ENCODE assay signal across 13 mouse cellular contexts in the genomic region with DNA sequence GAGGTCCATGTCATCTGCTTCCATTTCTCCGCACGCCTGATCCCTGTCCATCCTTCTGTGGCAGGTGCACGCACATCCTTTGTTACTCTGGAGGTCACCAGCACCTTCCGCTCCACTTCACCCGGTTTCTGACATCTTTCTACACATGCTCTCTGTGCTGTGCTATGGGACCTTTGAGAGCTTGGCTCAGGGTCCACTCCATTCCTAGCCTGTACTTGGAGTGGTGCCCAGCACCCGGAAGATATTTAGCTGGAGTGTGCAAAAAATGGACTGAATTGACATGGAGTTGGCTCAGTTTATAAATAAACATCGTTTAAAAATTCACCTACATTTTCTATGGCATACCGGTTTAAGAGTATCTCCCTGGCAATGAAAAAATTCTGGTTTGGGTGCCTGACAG.
DNase-seq lines count a peak whose midpoint lies in the region; ATAC-seq lines count a peak whose summit lies in the region.
"Had no signal": no experiment of that assay in that cellular context is flagged by ENCODE, and none has a peak within 500 bp of the region (broad histone marks: within the 10 kb centered on the region; RNA-seq: fewer than 3 reads in every experiment).

No protein-coding gene starts in this region.

- no peaks in the 10 kb centered on the region for H3K9me3 ChIP-seq in heart, embryonic 16.5 days (replicated peaks; ENCODE audit: control insufficient read depth, low read length)
- H3K9me3 ChIP-seq in heart, embryonic 12.5 days (replicated peaks) = no peaks in the 10 kb centered on the region
- no peaks in the 10 kb centered on the region for H3K9me3 ChIP-seq in forebrain, embryonic 12.5 days
- H3K9me3 ChIP-seq: hindbrain, embryonic 13.5 days; liver, embryonic 15.5 days; midbrain, embryonic 12.5 days had no signal

- 0 out of 2 replicates have a peak, but pooled peaks have one; percentile 39 for ATAC-seq in heart, embryonic 16.5 days (replicated peaks; ENCODE audit: extremely low read depth, insufficient read depth, low FRiP score)
- no peak for ATAC-seq in heart, embryonic 12.5 days (ENCODE audit: insufficient number of reproducible peaks, low FRiP score)
- no peak for ATAC-seq in forebrain, embryonic 12.5 days (ENCODE audit: low FRiP score)
- ATAC-seq: forebrain, embryonic 14.5 days had no signal

- WGBS in heart, embryonic 16.5 days = 43% methylated on average over 8 of the region's 8 CpGs
- 80% methylated on average over 8 of the region's 8 CpGs for WGBS in heart, embryonic 12.5 days
- WGBS in forebrain, embryonic 12.5 days = 89% methylated on average over 8 of the region's 8 CpGs

- no peaks in the 10 kb centered on the region for H3K36me3 ChIP-seq in heart, embryonic 16.5 days (ENCODE audit: control insufficient read depth, insufficient read depth)
- no peaks in the 10 kb centered on the region for H3K36me3 ChIP-seq in heart, embryonic 12.5 days
- no peaks in the 10 kb centered on the region for H3K36me3 ChIP-seq in forebrain, embryonic 12.5 days (replicated peaks)
- H3K36me3 ChIP-seq: hindbrain, embryonic 13.5 days; liver, embryonic 15.5 days; midbrain, embryonic 12.5 days had no signal

- peaks cover 24% of the 10 kb centered on the region for H3K4me1 ChIP-seq in heart, embryonic 16.5 days (ENCODE audit: control insufficient read depth, insufficient read depth, low read length)
- peaks cover 32% of the 10 kb centered on the region for H3K4me1 ChIP-seq in heart, embryonic 12.5 days (replicated peaks)
- H3K4me1 ChIP-seq in forebrain, embryonic 12.5 days = no peaks in the 10 kb centered on the region

- H3K4me3 ChIP-seq in heart, embryonic 16.5 days (ENCODE audit: low read length) = no peak overlapping the region
- H3K4me3 ChIP-seq in heart, embryonic 12.5 days = no peak overlapping the region
- no peak overlapping the region for H3K4me3 ChIP-seq in forebrain, embryonic 12.5 days (replicated peaks)
- H3K4me3 ChIP-seq: hindbrain, embryonic 13.5 days; liver, embryonic 15.5 days; midbrain, embryonic 12.5 days had no signal

- H3K9ac ChIP-seq in heart, embryonic 16.5 days (ENCODE audit: low read length) = 0 out of 2 replicates have a peak overlapping the region, but pooled peaks have one; percentile 7
- H3K9ac ChIP-seq in heart, embryonic 12.5 days = no peak overlapping the region
- no peak overlapping the region for H3K9ac ChIP-seq in forebrain, embryonic 12.5 days
- H3K9ac ChIP-seq: hindbrain, embryonic 13.5 days; liver, embryonic 15.5 days; midbrain, embryonic 12.5 days had no signal

- DNase-seq in adrenal gland, postnatal 14 days = peak; percentile 28
- no peak for DNase-seq in adrenal gland, postnatal 4 days (ENCODE audit: low spot score in 2 of 2)
- peak; percentile 60 for DNase-seq in Muller cell, postnatal 12 days (ENCODE audit: inconsistent ontology term)
- DNase-seq in kidney, postnatal 25 days = peak; percentile 86 to 88
- no peak for DNase-seq in urinary bladder, postnatal 36 days (ENCODE audit: low spot score in 2 of 2)
- DNase-seq: gastrocnemius, postnatal 36 days had no signal

- H3K27ac ChIP-seq in heart, embryonic 16.5 days (ENCODE audit: low read length) = peak overlapping the region; percentile 44
- no peak overlapping the region for H3K27ac ChIP-seq in heart, embryonic 12.5 days (ENCODE audit: poor library complexity, severe bottlenecking)
- no peak overlapping the region for H3K27ac ChIP-seq in forebrain, embryonic 12.5 days
- H3K27ac ChIP-seq: hindbrain, embryonic 13.5 days; liver, embryonic 15.5 days; midbrain, embryonic 12.5 days had no signal

- no peak overlapping the region for H3K4me2 ChIP-seq in heart, embryonic 16.5 days (ENCODE audit: low read depth, low read length)
- no peak overlapping the region for H3K4me2 ChIP-seq in heart, embryonic 12.5 days
- H3K4me2 ChIP-seq in forebrain, embryonic 12.5 days = no peak overlapping the region
- H3K4me2 ChIP-seq: hindbrain, embryonic 13.5 days; liver, embryonic 15.5 days; midbrain, embryonic 12.5 days had no signal

- H3K27me3 ChIP-seq in heart, embryonic 16.5 days (ENCODE audit: control insufficient read depth, insufficient read depth, low read length) = no peaks in the 10 kb centered on the region
- H3K27me3 ChIP-seq in heart, embryonic 12.5 days (replicated peaks) = no peaks in the 10 kb centered on the region
- H3K27me3 ChIP-seq in forebrain, embryonic 12.5 days = no peaks in the 10 kb centered on the region
- H3K27me3 ChIP-seq: hindbrain, embryonic 13.5 days; liver, embryonic 15.5 days; midbrain, embryonic 12.5 days had no signal

Comparison
In these comparisons a context has a peak if more than half of its experiments do, and no peak if none do; other contexts are left out.
1. DNase-seq: peak in adrenal gland, postnatal 14 days (single experiment), Muller cell, postnatal 12 days (single experiment) and kidney, postnatal 25 days (2 of 2); none in adrenal gland, postnatal 4 days (0 of 2) and urinary bladder, postnatal 36 days (0 of 2).